Mouse (Mus musculus): ENCODE results near the gene Ttc29.

Ttc29 gene

DNA sequence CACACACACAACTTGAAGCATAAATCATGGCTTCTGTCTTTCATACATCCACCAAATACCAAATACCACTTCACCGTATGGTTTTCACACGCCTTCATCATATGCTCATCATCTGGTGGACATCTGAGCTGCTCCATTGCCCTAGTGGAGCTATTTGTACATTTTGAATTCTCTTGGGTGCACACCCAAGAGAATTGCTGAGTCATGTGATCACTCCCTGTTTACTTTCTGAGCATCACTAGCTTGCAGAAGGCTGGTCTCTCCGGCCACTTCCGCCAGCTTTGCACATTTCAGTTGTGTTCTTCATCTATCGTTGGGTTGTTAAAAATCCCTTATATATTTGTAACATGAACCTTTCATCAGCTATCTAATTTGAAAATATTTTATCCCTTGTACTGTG is 65.5 kb downstream of the Ttc29 start:
- no peak for DNase-seq (ENCODE audit: low spot score)

DNA sequence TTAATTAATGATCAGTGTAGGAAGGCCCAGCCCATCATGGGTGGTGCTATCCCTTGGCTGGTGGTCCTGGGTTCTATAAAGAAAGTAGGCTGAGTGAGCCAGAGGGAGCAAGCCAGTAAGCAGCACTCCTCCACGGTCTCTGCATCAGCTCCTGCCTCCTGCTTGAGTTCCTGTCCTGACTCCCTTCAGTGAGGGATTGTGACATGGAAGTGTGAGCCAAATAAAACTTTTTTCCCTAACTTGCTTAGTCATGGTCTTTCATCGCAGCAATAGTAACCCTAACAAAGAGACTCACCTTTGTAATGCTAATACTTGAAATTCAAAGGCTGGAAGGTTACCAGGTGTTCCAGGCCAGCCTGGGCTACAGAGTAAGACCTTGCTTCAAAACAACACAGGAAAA is 71.7 kb downstream of the Ttc29 start:
- no peak for DNase-seq (ENCODE audit: low spot score)

DNA sequence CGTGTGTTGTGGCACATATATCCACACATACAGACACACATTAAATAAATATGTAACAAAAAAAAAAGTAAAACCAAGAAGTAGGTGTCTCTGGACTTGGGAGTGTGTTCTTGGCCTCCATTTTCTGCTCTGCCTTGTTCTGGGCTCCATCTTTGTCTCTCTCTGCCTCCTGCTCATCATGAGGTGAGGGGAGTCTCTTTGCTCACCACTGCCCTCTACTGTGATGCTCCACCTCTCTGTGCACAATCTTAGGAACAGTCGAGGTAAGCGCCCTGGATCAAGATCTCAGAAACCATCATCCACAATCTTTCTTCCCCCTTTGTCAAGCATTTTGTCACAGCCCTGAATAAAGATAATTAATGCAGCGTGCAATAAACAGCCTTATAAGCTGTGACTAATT is 72.3 kb downstream of the Ttc29 start:
- DNase-seq (ENCODE audit: low spot score): no peak

- DNase-seq (ENCODE audit: low spot score): no peak
Observed at GRCm38 (mm10) chr8:78289374-78289971, 76.4 kb downstream of the Ttc29 start.

- DNase-seq (ENCODE audit: low spot score): no peak
Observed at GRCm38 (mm10) chr8:78290274-78290673, 77.2 kb downstream of the Ttc29 start.

- no peak for DNase-seq (ENCODE audit: low spot score)
Observed at GRCm38 (mm10) chr8:78295494-78295893, 82.4 kb downstream of the Ttc29 start.

- no peak for DNase-seq (ENCODE audit: low spot score)
Observed at GRCm38 (mm10) chr8:78303579-78303978, 90.5 kb downstream of the Ttc29 start.

DNA sequence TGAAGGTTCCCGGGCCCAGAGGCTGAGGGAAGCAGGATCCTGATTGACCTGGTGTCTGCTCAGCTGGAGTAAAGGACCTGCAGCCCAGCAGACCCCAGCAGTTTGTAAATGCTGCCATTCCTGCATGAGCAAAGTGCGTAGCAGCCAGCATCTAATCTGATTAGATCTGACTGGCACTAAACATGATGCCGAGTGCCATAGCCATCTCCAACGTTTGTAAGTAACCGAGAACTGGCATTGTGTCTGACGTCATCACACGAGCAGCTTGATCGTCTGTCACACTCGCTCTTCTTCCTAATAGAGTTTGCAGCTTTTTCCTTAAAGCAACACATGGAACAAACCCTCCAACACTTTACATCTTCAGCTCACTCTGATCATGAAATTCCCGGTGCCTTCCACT is 93.5 kb downstream of the Ttc29 start:
- DNase-seq (ENCODE audit: low spot score): no peak

GRCm38 (mm10) chr8:78307131-78307530 is 94.0 kb downstream of the Ttc29 start:
- DNase-seq (ENCODE audit: low spot score): no peak

DNA sequence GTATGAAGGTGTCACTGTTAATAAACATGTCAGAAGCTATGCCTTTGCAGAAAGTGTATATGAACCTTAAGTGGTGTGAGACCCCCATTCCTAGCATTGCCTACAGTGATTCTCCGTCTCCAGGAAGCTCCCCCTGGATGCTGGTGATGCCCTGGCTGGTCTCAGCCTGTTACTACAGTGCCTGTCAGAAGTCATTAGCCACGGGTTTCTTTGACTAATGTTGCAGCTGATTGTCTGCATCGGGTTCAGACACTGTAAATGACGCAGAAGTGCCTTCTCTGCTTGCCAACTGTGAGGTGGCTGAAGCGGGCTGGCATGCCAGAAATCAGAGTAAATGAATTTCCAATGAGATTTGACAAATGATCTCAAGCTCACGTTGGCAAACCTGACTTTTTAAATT is 96.4 kb downstream of the Ttc29 start:
- DNase-seq (ENCODE audit: low spot score): no peak

GRCm38 (mm10) chr8:78315576-78315975 is 102.5 kb downstream of the Ttc29 start:
- DNase-seq (ENCODE audit: low spot score): no peak

DNA sequence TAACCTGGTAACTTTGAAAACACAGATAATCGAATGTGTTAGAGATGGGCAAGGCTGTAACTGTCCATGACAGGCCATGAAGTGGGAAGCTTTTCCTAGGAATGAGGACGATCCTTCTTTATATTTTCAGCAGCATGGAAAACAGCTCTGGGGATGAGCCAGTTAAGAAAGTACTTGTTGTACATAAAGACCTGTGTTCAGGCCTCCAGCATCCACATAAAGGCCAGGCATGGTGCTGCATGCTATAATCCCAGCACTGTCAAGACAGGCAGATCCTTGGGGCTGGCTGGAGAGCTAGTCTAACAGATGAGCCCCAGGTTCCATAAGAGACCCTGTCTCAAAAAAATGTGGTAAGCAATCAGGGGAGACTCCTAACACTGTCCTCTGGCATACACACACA is 104.6 kb downstream of the Ttc29 start:
- DNase-seq (ENCODE audit: low spot score): no peak

DNA sequence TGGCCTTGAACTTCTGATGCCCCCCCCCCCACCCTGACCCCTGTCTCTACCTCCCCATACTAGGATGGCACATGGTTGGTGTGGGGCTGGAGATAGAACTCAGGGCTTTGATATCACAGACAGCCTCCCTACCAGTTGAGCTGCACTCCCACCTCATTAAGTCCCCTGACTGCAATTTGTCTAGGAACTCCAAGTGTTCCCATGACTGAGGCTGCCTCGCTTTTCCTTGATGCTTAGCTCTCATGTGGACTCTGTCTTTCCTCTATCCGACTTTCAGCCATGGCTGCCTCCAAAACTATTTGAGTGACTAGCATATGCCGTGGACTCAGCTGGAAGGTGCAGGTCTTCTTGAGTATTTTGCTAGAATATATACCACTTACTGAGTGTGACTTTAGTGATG is 110.3 kb downstream of the Ttc29 start:
- no peak for DNase-seq (ENCODE audit: low spot score)

GRCm38 (mm10) chr8:78340689-78341529 is 127.8 kb downstream of the Ttc29 start:
- no peak for DNase-seq (ENCODE audit: low spot score)

- DNase-seq (ENCODE audit: low spot score): no peak
Observed at GRCm38 (mm10) chr8:78342151-78342550, 129.1 kb downstream of the Ttc29 start.

GRCm38 (mm10) chr8:78344006-78344405 is 130.9 kb downstream of the Ttc29 start:
- no peak for DNase-seq (ENCODE audit: low spot score)

DNA sequence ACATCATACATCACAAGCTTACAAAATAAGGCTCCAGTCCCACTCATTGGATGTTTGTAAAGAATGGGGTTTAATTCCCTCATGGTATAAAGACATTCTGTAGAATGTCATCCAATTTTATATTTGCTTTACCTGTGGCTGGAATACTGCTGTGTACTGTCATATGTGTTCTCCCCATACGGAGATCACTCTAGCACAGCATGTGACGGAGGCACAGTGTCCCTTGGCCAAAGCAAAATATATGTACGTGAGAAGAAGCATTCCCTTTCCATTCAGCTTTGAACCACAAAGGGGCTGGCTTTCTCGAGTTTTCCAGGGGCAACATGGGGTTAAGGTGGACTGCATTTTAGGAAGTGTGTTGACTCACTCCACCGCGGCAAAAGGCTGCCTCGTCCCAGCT is 132.6 kb downstream of the Ttc29 start:
- DNase-seq (ENCODE audit: low spot score): no peak

DNA sequence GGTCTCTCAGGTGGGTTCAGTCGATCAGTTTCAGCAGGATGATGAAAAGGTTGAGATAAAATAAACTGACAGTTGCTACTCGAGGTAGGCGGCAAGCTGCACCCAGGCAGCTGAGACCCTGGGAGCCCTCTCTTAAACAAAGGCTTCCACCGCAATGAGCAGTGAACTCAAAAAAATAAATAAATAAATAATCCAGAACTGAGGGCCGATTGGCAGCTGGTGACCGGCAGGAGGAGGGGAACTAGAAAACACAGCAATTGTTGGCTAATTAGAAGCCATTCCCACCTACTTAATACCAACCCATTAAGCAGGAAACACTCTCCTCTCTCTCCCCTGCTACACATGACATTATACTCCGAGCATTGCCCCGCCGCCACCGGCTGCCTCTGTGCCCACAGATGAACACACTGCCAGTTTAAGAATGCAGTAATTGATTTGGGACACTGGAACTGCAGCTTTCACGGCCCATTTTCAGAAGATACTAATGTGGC is 133.1 kb downstream of the Ttc29 start:
- no peak for DNase-seq (ENCODE audit: low spot score)

DNA sequence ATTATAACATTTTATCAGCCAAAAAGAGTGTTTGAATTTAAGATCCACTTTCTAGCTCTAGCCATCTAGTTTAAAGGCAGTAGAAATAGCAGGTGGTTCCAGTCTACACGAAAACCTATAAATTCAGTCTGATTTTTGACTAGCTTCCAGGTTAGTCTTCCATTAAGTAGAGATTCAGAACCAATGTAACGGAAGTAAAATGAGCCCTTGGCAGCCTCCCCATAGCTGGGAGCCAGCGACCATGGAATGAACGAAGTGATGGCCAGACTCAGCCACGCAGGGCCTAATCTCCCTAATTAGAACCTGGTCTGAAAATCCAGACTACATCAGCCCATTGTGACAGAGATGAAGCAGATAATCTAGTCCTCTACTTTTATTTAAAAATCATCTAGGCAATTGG is 140.8 kb downstream of the Ttc29 start:
- DNase-seq (ENCODE audit: low spot score): no peak

- no peak for DNase-seq (ENCODE audit: low spot score)
Observed at GRCm38 (mm10) chr8:78354801-78355200, 141.7 kb downstream of the Ttc29 start.

- peak; percentile 8 for DNase-seq (ENCODE audit: low spot score)
Observed at GRCm38 (mm10) chr8:78390756-78391155, 177.7 kb downstream of the Ttc29 start.

DNA sequence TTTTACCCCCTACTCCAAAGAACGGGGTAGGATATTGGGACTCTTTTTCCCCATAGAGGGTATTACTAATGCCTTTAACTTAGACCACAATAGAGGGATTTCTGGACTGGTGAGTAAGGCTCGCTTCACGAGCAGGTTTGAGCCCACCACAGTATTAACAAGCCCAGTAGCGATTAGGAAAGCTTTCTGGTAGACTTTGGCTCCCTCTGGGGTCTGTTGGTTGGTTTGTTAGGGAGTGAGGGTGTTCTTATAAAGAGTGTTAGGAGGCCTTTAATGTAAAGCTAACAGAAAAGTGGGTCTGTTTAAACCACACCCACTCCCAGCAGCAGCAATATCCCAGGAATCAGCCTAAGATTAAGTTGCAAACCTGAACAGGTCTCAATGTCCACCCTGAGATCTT is 206.2 kb downstream of the Ttc29 start:
- no peak for DNase-seq (ENCODE audit: low spot score)

DNA sequence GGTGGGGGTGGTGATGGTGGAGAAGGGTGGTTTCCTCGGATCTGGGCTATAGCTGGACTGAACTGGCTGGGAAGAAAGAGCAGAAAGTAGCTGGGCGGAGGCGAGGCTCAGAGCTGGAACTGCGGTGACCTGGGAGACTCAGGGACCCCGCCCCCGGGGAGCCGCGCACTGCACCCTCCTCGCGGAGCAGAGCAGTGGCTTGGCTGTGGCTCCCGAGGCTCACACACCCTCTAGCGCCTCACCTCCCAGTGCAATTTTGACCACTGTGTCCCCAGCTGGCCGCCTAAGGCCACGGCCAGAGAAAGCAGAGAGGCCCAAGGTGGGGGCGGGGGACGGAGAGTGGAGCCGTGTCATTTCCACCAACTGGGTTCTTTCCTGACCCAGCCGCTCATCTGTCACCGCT is 207.0 kb downstream of the Ttc29 start:
- no peak for DNase-seq (ENCODE audit: low spot score)

DNA sequence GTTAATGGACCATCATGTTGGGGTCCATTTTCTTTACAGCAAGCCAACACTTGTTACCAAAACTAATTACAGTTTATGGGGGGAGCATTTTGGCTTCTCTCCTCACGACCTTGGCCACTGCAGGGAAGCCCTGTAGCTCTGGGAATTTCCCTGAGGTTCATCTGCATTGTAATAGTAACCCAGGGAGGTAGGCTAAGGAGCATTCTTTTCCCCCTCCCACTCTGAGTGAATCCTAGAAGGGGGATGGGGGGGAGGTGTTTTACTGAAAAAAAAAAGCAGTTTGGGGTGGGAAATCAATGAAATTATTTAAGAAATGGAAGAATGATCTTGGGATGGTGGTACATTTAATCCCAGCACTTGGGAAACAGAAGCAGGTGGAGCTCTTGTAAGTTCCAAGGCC is 210.8 kb downstream of the Ttc29 start:
- DNase-seq (ENCODE audit: low spot score): no peak

Data from testis, postnatal 14 days (tissue).